Mouse (Mus musculus): Measurements from ENCODE around the gene Kdm2a.

The Kdm2a gene

DNA sequence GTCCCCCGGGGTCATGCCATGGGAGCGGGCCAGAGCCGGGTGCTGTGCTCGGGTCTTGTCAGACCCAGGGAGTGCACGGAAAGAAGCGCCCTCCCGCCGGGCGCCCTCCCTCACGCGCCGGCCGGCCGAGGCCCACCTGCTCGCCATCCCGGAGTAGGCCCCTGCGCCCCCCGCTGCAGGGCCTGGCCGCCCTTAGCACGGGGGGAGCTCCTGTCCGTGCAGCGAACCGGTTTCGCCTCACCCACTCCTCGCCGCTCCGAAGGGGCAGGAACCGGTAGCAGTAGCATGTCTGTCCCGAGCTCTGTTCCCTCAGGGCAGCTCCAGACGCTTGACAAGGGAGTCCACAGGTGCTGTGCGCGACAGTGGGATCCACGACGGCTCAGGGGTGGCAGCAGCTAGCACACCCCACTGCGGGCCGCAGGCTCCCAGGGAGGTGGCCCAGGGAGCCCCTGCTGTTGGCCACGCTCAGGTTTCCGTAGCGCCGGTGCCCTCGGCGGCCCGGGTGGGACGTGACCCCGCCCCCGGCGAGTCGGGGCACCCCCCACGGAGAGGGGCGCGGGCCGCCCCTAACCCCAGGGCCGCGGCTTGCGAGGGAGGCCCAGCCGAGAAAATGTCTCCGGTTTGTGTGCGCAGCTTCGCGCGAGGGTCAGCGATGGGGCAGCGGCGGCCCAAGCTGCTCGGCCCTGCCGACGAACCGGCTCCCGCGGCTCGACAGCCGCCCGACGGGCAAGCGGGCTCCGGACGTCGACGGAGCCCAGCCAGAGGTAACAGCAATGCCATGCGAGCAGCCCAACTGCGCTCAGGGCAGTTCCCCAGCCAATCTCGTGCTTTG is at the start of gene Kdm2a:
Kdm2a (minus strand) TSS at position 488 of the 832 bp plus-strand sequence.
- DNase-seq (ENCODE audit: low read depth, low spot score) = peak; percentile 31

DNA sequence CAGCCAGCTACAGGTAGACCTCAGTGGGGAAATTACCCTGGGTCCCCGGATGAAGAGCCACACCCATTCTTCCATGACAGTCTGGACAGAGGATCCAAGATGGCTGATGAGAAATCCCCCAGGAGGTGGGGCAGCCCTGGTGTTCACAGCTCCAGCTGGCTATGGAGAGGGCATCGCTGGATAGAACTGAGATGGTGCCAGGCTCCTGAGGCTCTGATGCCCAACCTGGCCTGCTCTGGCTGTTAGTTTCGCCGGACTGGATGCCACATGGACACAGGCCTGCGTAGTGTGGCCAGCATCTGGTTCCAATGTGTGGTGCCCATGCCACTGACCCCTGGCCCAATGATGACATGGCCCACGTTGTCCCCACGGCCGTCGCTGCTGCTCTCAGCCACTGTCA is 49.4 kb upstream of the Kdm2a start:
- DNase-seq (ENCODE audit: low read depth, low spot score) = peak; percentile 20

DNA sequence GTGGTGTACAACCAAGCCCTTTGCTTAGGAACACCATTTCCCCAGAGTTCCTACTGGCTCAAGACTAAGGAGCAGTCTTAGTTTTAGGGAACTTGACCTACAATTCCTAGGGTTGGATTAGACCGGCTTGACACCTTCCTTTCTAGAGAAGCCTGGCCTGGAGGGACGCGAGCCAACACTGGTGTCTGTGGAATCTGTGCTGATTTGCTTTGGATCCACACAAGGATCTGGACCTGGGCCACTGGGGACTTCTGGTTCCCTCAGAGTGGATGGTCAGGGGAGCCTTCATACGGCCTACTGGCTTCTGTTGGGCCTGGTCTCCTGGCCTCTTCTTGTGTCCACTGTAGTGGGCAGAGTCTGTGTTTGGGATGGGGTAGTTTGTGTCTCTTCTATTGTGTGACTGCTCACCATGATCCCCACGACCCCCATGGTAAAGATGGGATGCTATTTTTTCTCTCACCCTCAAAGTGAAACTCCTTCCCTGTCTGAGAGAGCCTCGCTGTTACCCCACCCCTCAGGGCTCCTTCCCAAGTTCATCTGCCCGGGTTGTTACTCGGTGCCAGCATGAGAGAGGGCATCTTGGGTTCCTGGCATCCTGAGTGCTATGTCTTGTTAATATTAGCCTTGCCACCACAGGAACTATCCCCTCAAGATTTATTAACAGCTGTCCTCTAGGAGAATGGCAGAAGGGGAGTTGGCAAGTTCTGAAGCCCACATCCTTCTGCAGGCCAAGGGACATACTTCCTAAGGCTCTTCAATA is 48.8 kb upstream of the Kdm2a start:
- DNase-seq (ENCODE audit: low read depth, low spot score) = peak; percentile 57

DNA sequence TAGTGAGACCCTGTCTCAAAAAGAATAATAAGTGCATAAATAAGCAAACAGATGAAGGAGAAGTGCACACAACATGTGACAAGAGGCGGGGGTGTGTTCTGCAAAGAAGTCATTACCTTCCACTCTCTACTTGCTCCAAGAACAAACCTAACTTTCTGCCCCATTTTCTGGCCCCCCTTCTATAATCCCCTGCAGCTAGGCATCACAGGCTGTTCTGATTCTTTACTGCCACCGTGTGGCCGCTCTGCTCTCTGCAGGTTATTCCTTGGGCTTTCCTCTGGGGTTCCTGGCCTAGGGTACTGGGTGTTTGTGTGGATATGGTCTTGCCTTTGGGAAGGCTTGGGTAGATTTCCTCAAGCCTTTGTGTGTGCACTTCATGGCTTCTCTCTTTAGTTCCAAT is 44.3 kb upstream of the Kdm2a start:
- DNase-seq (ENCODE audit: low read depth, low spot score) = peak; percentile 32

DNA sequence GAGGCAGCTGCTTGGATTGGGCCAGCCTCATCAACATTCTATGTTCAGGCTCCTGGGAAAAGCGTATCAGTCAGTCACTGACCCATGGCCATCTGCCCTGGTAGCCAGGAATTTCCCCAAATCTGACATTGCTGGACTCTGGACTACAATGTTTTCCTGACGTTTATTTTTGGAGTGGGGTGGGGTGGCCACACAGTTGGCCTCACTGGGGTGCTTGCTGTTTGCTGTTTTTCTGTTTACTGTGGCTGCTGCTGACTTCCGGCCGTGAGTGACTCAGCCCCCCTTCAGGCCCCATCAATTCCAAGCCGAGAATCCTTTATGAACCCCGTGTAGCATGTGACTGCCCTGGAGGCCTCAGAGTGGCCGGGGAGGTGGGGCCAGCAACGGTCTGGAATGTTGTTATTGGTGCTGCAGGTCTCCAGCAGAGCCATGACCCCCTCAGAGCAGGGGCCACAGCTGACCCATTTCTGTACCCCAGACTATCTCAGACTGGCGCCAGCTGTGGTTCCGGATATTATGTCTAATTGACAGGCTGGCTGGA is 43.6 kb upstream of the Kdm2a start:
- DNase-seq (ENCODE audit: low read depth, low spot score) = no peak

DNA sequence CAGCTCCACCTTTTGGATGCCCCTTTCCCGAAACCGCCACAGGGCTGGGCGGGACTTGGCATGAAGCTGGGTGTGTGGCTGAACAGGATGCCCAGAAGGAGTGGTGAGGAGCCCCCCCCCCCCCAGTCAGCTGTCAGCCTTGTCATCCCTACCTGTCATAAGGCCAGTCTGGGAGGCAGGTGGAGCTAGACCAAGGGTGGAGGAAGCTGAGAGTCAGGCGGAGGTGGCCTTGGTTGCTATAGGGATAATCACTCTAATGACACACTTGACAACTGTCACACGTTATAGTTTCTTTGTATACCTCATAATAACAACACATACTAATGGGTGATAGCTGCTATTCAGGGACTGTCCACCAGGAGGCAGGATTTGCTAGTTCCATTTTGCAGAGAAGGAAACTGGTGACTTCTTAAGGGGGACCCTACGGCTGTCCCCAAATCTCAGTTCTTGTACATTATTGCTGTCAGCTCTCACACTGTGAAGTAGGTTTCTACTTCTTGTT is 43.1 kb upstream of the Kdm2a start:
- DNase-seq (ENCODE audit: low read depth, low spot score) = peak; percentile 21

DNA sequence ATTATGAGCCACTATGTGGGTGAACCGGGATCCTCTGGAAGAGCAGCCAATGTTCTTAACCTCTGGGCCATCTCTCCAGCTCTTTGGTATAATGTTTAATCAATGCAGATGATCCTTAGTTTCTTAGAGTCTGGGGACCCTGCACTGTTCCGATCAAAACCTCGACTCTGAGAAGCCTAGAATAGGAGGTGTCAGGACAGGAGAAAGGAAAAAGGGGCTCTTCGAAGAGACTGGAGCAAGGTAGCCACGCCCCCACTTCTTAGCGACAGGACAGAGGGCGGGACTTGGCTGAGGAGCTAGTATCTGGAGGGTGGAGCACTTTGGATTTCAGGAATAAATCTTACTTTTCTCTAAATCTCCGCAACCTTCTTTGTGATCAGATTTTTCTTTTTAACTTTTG is 42.1 kb upstream of the Kdm2a start:
- no peak for DNase-seq (ENCODE audit: low read depth, low spot score)

DNA sequence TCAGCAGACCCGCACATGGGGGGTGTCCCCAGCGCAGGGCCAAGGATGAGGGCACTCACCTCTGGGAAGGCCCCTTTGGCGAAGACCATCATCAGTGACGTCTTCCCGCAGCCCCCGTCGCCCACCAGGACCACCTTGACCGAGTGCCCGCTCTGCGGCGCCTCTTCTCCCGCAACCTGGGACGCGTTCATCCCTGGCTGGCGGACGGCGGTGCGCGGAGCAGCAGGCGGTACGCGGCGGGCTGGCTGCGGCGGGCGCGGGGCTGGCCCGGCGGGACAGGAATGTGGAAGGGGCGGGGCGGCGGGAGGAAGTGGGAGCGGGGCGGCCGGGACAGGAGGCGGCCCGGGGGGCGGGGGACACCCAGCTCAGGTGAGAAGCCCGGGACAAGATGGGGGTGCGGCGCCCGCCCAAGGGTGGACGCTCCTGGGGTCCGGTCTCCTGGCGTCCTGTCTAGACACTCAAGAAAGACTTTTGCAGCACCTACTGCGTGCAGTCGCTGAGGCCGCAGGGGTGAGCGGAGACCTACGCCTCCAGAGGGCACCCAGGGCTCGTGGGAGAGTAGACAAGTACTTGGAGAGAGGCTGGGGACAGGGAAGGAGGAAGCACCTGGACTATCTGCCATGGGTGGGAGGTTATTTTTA is 41.2 kb upstream of the Kdm2a start, which contains the start of gene Rhod:
Rhod (minus strand) TSS at position 272 of the 641 bp plus-strand sequence.
- no peak for DNase-seq (ENCODE audit: low read depth, low spot score)

DNA sequence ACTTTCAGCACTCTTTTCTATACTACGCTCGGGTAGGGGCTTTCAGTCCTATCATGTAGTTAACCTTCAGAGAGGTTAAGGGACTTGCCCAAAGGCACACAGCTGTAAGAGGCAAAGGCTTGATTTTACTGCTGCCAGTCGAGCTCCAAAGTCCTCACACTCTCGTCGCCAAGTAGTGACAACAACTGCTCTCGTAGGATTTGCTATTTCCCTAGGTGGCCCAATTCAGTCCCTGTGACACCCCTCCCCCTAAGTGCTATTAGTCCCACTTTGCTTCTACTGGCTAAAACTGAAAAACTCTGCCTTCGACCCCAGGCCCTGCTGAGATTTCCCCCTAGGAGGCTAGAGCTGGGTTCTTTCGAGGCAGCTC is 40.7 kb upstream of the Kdm2a start:
- DNase-seq (ENCODE audit: low read depth, low spot score) = no peak

DNA sequence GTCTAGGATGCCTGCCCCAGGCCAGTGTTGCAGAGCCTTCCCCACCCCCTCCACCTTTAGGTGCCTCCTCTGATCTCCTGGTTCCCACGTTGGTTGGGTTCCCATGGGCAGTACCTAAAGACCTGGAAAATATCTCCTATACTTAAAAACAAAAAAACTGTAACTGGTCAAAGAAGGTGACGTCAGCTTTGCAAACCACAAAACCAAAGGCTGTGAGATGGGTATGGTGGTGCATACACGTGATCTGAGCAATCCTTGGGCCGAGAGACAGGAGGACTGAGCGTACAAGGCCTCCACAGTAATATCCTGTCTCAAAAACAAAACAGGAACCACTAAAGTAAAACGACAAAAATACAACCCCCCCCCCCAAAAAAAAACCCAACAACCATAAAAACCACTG is 39.8 kb upstream of the Kdm2a start:
- DNase-seq (ENCODE audit: low read depth, low spot score) = no peak

DNA sequence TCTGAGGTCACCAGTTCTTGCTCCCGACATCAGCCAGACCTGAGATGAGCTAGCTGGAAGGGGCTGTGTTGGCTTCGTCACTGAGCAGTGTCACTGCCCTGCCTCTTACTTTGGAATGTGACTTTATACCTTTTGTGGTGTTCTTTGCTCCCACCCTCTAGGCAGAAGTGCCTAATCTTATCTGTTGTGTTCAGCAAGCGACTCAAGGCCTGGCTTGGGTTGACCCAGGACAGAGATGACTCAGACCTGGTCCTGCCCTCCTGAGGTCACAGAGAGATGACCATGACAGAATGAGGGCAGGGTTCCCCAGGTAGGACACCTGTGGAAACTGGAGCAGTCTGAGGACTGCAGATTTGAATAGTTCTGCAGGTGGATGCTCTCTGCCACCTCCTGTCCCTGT is 38.2 kb upstream of the Kdm2a start:
- no peak for DNase-seq (ENCODE audit: low read depth, low spot score)

DNA sequence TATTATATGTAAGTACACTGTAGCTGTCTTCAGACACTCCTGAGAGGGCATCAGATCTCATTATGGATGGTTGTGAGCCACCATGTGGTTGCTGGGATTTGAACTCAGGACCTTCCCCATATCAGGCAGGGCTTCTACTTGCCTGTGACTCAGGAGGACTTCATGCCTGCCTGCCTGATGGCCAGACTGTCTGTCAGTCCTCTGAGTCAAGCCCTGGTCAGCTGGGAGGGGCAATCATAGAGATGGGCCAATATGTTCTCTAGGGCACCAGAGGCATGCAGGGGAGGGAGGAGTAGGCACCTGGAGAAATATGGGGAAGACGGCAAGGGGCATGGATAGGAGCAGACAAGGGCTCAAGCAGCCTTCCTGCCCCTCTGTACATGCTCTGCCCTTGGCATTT is 36.9 kb upstream of the Kdm2a start:
- no peak for DNase-seq (ENCODE audit: low read depth, low spot score)

DNA sequence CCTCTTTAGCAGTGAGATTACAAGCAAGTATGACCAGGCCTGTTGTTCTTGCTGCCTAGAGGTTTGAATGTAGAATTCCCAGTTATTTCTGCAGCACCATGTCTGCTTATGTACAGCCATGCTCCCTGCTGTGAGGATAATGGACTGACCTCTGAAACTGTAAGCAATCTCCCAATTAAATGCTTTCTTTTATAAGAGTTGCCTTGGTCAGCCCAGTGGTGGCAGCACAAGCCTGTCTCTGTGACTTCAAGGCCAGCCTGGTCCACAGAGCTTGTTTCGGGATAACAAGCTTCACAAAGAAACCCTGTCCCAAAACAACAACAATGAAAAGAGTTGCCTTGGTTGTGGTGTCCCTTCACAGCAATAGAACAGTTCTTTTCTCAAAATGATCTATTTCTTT is 35.7 kb upstream of the Kdm2a start:
- no peak for DNase-seq (ENCODE audit: low read depth, low spot score)

DNA sequence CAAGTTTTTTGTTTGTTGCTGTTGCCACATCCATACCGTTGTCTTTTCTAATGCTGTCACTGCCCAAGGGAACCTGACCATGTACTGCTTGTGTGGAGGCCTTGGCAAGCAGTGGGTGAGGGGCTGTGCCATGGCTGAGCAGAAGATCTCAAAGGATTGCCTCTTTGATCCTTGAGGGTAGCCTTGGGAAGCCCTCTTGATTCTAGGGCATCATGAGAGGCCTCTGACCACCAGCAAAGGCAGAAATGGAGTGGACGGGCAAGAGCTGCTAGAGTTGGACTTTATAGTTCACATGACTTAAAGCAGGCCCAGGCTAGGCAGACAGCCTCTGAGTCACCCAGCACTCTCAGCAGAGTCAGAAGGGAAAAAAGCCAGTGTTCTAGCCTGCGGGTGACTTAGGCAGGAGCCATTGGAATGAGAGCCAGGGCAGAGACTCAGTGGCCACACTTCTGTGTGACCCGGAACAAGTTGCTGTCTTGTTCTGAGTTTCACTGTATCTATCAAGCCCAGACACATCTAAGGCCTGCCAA is 32.1 kb upstream of the Kdm2a start:
- no peak for DNase-seq (ENCODE audit: low read depth, low spot score)

DNA sequence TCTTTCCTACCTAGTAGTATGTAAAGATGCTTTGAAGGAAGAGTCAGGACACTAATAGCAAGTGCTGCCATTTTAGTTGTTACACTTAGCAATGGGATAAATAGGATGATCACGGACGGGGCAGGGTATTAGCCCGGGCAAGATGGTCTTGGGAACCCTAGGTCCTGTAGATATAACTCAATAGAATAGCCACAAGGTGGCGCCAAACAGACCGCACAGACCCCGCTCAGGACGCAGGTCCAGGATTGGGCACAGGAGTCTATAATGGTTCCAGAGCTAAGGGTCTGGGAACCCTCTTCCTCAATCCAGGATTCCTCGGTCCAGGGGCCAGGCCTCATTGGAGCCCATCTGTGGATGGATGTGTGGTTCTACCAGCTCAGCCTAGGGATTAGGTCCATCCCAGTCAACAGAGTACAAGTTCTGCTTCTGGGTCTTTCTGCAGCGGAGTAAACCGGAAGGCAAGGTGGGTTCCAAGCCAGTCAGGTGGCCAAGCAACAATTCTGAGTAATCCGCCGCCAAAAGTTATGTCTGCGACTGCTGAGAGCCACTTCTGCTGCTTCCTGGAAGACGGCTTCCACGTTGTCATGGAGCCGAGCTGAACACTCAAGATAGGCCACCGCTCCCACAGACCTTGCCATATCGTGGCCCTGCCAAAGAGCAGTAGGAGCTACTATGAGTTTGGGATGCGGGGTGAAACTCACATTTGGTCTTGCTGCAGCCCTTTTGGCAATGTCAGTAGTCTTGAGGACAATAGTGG is 27.7 kb upstream of the Kdm2a start:
- no peak for DNase-seq (ENCODE audit: low read depth, low spot score)

DNA sequence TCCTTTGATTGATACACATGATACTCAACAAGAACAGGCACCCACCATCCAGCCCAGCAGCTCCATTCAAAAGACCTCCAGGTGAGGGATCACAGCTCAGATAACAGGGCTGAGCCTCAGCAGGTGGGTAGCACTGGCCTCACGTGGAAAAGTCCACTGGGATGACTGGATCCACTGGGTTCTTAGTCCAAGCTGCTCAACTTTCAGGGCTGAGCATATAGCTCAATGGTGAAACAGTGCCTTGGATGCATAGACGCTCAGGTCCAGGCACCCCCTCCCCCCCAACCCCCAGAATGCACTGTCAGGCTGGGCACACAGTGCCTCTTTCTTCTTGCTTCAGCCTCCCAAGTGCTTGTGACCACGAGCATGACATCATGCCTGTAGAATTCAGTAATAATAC is 24.9 kb upstream of the Kdm2a start:
- no peak for DNase-seq (ENCODE audit: low read depth, low spot score)

DNA sequence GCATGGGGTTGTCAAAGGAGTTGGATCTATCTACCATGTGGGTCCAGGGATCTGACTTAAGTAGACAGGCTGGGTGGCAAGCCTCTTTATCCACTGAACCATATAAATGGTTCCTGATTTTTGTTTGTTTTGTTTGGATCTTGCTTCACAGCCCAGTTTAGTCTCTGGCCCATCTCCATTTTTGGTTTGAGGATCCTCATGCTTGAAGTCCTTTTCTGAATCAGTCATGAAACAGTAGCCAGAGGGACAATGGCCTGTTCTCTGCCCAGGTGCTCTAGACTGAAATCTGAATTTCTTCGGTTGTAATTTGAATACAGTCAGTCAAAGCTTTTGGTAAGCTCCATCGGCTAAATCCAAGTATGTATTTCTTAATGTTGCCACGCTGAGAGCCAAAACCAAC is 24.5 kb upstream of the Kdm2a start:
- no peak for DNase-seq (ENCODE audit: low read depth, low spot score)

DNA sequence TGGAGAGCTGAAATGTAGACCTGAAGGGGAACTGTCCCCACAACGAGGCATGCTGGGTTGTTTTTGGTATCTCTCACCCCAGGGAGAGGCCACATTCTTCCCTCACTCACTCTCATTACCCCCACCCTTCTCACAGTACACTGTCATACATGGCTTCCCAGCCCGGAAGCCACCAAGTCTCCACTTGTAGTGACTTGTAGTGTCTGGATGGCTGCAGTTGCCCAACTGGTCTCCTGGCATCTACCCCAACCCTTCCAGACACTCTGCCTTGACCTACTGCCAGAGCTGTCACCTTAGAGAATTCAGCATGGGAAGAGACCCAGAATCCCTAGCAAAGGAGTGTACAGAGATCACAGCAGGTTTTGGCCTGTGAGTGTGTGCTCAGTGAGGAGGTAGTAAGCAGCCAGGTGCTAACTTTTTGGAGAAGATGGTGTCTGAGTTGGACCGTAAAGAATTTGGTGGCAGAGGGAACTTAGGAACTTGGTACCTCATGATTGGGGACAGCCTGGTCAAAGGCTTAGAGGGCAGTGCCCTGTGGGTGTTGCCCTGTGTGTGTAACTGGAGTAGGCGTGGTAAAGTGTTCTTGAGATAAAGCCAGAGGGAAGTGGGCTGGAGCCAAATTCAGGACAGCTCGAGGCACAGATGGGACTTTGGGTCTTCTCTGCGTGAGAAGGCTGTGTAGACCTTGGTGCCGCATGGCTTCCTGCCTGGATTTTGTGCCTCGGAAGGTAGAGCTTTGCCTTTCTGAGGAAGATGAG is 22.2 kb upstream of the Kdm2a start:
- DNase-seq (ENCODE audit: low read depth, low spot score) = peak; percentile 35

DNA sequence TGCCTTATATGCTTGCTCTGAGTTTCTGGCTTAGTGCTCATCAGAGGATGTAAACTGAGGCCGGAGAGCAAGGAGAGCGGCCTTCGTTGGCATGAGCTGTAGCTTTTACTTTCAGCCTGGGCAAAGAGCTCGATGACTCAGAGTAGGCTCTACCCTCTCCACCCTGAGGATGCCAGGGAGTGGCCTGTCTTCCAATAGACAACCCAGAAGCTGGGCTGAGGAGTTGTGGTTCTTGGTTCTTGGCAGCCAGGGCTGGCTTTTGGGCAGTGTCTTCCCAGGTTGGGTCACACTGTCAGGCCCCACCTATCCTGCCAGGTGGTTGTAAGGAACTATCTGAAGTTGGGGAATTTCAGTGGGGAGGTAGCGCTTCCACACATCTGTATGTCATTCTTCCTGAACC is 21.6 kb upstream of the Kdm2a start:
- no peak for DNase-seq (ENCODE audit: low read depth, low spot score)

DNA sequence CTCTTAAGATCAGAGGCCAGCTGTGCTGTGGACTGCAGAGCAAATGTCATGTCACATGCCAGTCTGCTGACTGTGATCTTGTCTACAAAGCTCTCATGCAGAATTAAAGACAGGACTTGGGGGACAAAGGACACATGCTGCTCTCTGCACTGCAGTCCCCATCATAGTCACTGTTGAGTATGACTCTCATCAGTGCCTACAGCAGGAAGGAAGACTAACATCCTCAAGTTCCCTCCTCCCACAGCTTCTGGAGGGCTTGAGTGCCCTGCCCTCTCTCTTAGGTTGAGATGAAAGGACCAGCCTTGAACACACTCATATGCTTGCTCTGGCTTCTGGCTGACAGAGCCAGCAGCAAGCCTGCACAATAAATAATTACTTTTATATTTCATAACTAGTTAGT is 19.6 kb upstream of the Kdm2a start:
- DNase-seq (ENCODE audit: low read depth, low spot score) = no peak
